Mouse (Mus musculus) lung, embryonic 16.5 days (tissue): ENCODE data around the gene Zcchc7. TPM values are rescaled to one million over a fixed set of nuclear protein-coding genes. Genes with fewer than 3 reads are reported as not detected.
A peak's percentile ranks its signal among the peaks of the same experiment; 100 is the strongest.

Source experiments
- ATAC-seq: fragments of 200-750 bp; cut with Nextera tagmentation; 2 replicates; pipeline ENCODE4 v1.8.0; 2017; ENCODE audit warnings: low read depth, mild to moderate bottlenecking, moderate library complexity
- H3K27ac ChIP-seq: fragments of 300-500 bp; sonication (generic); 2 replicates; pipeline ENCODE4 v1.5.1; 2014; ENCODE audit warnings: mild to moderate bottlenecking, control low read depth, low read length
- H3K27me3 ChIP-seq: fragments of 300-500 bp; sonication (generic); 2 replicates; pipeline ENCODE4 v1.6.1; 2014; ENCODE audit warnings: low read depth, low read length, mixed read lengths; ENCODE audit not compliant: control insufficient read depth, insufficient read depth
- H3K36me3 ChIP-seq: fragments of 300-500 bp; sonication (generic); 2 replicates; pipeline ENCODE4 v1.6.1; 2014; ENCODE audit warnings: low read length; ENCODE audit not compliant: control insufficient read depth, insufficient read depth
- H3K4me1 ChIP-seq: fragments of 300-500 bp; sonication (generic); replicated peaks from 2 replicates; pipeline ENCODE4 v1.6.1; 2014; ENCODE audit warnings: low read length, mixed read lengths; ENCODE audit not compliant: control insufficient read depth, insufficient read depth
- H3K4me2 ChIP-seq: fragments of 300-500 bp; sonication (generic); 2 replicates; pipeline ENCODE4 v1.6.1; 2014; ENCODE audit warnings: low read depth, low read length, control low read depth
- H3K4me3 ChIP-seq: fragments of 300-500 bp; sonication (generic); 2 replicates; pipeline ENCODE4 v1.5.1; 2014; ENCODE audit warnings: mild to moderate bottlenecking, low read length, control low read depth
- H3K9ac ChIP-seq: fragments of 300-500 bp; sonication (generic); 2 replicates; pipeline ENCODE4 v1.6.1; 2014; ENCODE audit warnings: low read length, control low read depth
- H3K9me3 ChIP-seq: fragments of 300-500 bp; sonication (generic); 2 replicates; pipeline ENCODE4 v1.6.1; 2016; ENCODE audit warnings: low read length; ENCODE audit not compliant: control insufficient read depth
- WGBS: fragments of 180-500 bp; shearing (Covaris S2); extraction: QIAGEN DNeasy Blood & Tissue Kit; methylation state at CpG from one replicate; pipeline ENCODE4 v1.1.7; 2014; 5-methylcytosine and 5-hydroxymethylcytosine counted together
- polyA plus RNA-seq: library from polyadenylated mRNA; unstranded; fragments of >200 nt; fragmentation: Nextera tagmentation; extraction: Ambion mirVana; gene quantifications from 2 replicates; pipeline ENCODE4 v1.2.1, GENCODE M21; 2015

Zcchc7 gene
- polyA plus RNA-seq, 1 experiment from 2014 or later = 36.6 TPM

DNA sequence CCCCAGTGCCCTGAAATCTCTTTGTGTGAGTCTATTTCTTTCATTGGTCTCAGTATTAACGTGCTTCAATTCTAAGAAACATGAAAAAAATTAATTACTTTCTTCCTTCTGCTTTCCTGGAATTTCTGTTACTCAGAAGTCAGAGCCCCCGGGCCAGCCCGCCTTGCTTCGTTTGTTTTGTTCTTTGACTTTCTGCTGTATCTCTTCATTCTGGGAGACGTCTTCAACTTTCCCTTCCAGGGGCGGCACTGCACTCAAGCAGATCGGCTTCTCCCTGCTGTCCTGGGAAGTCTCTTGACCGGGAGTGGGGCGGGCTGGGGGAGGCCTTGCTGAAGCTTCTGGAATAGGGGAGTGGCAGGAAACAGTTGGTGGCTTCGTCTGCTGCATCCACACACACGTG lies 207.5 kb downstream of the Zcchc7 start:
- ATAC-seq = no peak
- H3K9me3 ChIP-seq = no peaks in the 10 kb centered on the region
- no peaks in the 10 kb centered on the region for H3K4me1 ChIP-seq
- 54% methylated on average over 11 of the region's 11 CpGs for WGBS
- H3K4me3 ChIP-seq = no peak overlapping the region
- no peak overlapping the region for H3K27ac ChIP-seq
- H3K4me2 ChIP-seq = no peak overlapping the region
- H3K36me3 ChIP-seq = no peaks in the 10 kb centered on the region
- no peaks in the 10 kb centered on the region for H3K27me3 ChIP-seq
- H3K9ac ChIP-seq = no peak overlapping the region

DNA sequence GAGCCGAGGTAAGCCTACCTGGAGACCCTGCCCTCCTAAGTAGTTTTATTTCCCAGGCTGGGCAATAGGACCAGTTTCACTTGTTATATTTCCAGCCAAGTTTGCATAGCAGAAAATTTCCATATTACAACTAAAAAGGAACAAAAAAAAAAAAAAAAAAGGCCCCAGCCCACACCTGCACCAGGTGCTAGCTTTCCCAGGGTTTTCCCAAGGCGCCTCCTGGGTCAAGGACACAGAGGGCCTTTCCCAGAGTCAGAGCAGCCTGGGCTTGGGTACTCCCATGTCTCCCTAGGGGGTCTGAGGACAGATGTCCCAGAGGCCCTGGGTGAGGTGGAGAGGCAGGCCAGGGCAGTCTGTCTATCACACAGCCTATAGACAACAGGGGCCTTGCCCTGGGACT lies 209.5 kb downstream of the Zcchc7 start:
- no peak overlapping the region for H3K4me3 ChIP-seq
- no peak overlapping the region for H3K4me2 ChIP-seq
- H3K9me3 ChIP-seq = no peaks in the 10 kb centered on the region
- H3K27ac ChIP-seq = no peak overlapping the region
- H3K36me3 ChIP-seq = no peaks in the 10 kb centered on the region
- H3K9ac ChIP-seq = no peak overlapping the region
- WGBS = 77% methylated on average over 2 of the region's 2 CpGs
- H3K4me1 ChIP-seq = no peaks in the 10 kb centered on the region
- no peaks in the 10 kb centered on the region for H3K27me3 ChIP-seq
- no peak for ATAC-seq

DNA sequence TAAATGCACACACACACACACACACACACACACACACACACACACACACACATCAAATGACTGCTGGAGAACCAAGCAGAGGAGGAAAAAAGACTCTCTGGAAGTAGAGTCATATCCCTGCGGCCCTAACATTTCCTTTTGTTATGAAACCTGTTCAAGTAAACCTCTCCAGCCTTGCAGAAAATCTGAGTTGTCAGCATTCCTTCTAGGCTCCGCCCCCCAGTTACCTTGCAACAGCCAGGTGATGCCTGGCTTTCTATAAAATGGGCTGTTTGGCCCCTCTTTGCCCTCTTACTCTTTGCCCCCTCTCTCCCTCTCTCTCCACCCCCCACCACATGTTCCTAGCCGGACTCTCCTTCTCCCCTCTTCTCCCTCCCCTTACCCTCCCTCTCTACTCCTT lies 210.1 kb downstream of the Zcchc7 start:
- no peak for ATAC-seq
- H3K27me3 ChIP-seq = no peaks in the 10 kb centered on the region
- 65% methylated on average over 3 of the region's 3 CpGs for WGBS

DNA sequence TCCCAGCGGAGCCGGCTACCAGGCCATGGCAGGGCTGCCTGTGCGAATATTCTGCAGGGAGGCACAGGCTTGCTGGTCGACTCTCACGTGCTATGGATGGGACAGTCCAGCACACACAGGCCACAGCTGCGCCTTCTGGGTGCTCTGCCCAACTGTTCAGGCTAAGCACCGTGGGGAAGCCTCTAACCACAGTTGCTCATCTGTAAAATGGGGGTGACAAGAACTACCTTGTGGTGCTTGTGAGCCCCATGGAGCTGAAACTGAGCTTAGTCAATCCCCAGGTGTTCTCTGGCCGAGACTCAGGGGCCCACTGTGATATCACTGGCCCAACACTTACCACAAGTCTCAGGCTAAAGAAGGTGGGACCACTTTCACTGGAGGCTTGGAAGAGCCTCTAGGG lies 211.7 kb downstream of the Zcchc7 start:
- Histone ChIP-seq H3K9me3 (no peaks in the 10 kb centered on the region), H3K27me3 (no peaks in the 10 kb centered on the region), H3K4me2 (no peak overlapping the region), H3K36me3 (no peaks in the 10 kb centered on the region), H3K4me1 (no peaks in the 10 kb centered on the region), H3K27ac (no peak overlapping the region), H3K9ac (no peak overlapping the region), H3K4me3 (no peak overlapping the region)
- WGBS = 87% methylated on average over 8 of the region's 8 CpGs
- ATAC-seq = no peak

More for the DNA sequence above, 210.1 kb downstream of the Zcchc7 start:
- H3K9me3 ChIP-seq = no peaks in the 10 kb centered on the region
- H3K4me3 ChIP-seq = no peak overlapping the region
- H3K4me1 ChIP-seq = no peaks in the 10 kb centered on the region
- no peak overlapping the region for H3K9ac ChIP-seq
- no peak overlapping the region for H3K27ac ChIP-seq
- H3K4me2 ChIP-seq = no peak overlapping the region
- H3K36me3 ChIP-seq = no peaks in the 10 kb centered on the region

DNA sequence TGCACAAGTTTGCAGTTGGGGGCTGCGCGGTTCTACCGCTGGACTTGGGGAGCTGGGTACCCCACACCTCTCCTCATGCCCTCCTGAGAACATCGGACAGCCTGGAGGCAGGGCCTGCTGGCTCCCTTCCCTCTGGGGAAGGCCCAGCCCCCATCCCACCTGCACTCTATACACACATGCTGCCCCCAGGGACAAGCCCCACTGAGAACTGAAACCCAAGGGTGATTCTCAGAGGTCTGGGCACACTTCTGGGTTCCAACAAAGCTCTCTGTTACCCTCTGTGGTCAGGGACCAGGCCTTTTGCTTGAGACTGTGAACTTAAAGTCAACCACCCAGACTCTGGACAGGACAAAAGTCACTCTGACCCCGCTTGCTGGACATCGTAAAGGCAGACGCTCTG lies 214.4 kb downstream of the Zcchc7 start:
- Histone ChIP-seq H3K4me2 (no peak overlapping the region), H3K9me3 (no peaks in the 10 kb centered on the region), H3K4me1 (peaks cover 4% of the 10 kb centered on the region; the same call in 1 of the 2 replicates), H3K27ac (no peak overlapping the region), H3K27me3 (no peaks in the 10 kb centered on the region), H3K9ac (no peak overlapping the region), H3K36me3 (no peaks in the 10 kb centered on the region), H3K4me3 (no peak overlapping the region)
- 87% methylated on average over 7 of the region's 7 CpGs for WGBS
- no peak for ATAC-seq

DNA sequence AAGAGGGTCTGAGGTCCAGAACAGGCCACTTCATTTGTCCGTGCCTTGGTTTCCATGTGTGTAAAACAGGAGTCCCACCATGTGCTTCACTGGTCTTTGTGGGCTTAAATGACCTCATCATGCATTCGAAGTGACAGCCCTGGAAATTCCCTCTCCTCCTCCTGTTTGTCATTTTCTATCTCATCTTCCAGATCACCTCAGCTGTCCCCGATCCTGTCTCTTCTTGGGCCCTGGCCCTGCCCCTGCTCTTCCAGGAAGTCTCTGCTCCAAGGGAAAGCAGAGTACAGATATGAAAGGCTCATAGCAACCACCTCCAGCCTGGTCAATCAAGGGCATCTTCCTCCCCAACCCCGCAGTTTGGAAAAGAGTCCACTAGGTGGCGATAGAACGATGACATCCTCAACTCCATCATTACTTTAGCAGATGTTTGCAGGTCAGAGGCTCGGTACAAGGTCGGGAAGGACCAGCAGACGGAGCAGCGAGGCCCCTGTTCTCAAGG lies 215.0 kb downstream of the Zcchc7 start:
- Histone ChIP-seq H3K4me2 (no peak overlapping the region), H3K4me3 (no peak overlapping the region), H3K27me3 (no peaks in the 10 kb centered on the region), H3K9me3 (no peaks in the 10 kb centered on the region), H3K27ac (no peak overlapping the region), H3K4me1 (peaks cover 4% of the 10 kb centered on the region; the same call in 1 of the 2 replicates), H3K36me3 (no peaks in the 10 kb centered on the region), H3K9ac (no peak overlapping the region)
- ATAC-seq = no peak
- 19% methylated on average over 10 of the region's 10 CpGs for WGBS

DNA sequence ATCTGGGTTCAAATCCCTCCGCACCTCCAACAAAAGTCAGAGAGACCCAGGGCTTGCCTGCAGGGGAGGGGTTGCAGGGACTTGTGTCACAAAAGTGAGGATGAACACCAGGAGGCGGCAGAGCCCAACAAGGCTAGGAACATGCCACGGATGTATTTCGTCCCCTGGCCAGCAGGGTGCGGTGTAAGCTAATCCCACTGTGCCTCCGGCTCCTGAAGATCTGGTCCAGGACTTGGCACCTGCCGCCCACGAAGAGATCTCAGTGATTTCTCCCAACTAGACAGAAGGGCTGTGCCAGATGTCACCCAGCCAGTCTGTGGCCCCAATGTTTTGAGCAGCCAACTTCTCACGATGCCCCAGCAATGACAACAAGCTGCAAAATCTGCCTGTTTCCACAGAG lies 217.8 kb downstream of the Zcchc7 start:
- peak overlapping the region; percentile 18 for H3K4me3 ChIP-seq
- no peaks in the 10 kb centered on the region for H3K36me3 ChIP-seq
- no peaks in the 10 kb centered on the region for H3K27me3 ChIP-seq
- no peak overlapping the region for H3K9ac ChIP-seq
- peak overlapping the region; percentile 46 for H3K4me2 ChIP-seq
- WGBS = 13% methylated on average over 9 of the region's 9 CpGs
- H3K27ac ChIP-seq = no peak overlapping the region
- no peaks in the 10 kb centered on the region for H3K9me3 ChIP-seq
- peaks cover 4% of the 10 kb centered on the region; the same call in 1 of the 2 replicates for H3K4me1 ChIP-seq
- peak; percentile 65 for ATAC-seq

DNA sequence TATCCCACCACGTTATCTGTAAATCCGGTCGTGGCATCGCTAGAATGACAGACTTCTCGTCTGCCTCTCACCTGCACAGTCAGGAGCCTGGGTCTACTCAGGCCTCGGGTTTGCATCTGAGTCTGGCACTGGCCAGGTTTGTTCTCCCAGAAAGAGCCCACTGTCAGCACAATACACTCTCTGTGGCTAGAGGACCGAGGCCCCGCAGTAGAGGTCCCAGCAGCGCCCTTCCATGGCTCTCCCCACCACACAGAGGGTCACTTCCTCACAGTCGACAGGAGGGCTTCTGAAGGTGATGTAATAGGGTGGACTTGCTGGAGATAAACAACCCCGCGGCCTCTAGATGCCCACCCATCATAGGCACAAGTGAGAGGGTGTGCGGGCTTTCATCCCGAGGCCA lies 218.2 kb downstream of the Zcchc7 start:
- WGBS = 41% methylated on average over 14 of the region's 14 CpGs
- peaks cover 4% of the 10 kb centered on the region; the same call in 1 of the 2 replicates for H3K4me1 ChIP-seq
- H3K4me3 ChIP-seq = peak overlapping the region; percentile 18
- no peak overlapping the region for H3K27ac ChIP-seq
- H3K27me3 ChIP-seq = no peaks in the 10 kb centered on the region
- H3K9me3 ChIP-seq = no peaks in the 10 kb centered on the region
- peak overlapping the region; percentile 46 for H3K4me2 ChIP-seq
- no peak overlapping the region for H3K9ac ChIP-seq
- no peaks in the 10 kb centered on the region for H3K36me3 ChIP-seq
- ATAC-seq = 0 out of 2 replicates have a peak, but pooled peaks have one; percentile 21

DNA sequence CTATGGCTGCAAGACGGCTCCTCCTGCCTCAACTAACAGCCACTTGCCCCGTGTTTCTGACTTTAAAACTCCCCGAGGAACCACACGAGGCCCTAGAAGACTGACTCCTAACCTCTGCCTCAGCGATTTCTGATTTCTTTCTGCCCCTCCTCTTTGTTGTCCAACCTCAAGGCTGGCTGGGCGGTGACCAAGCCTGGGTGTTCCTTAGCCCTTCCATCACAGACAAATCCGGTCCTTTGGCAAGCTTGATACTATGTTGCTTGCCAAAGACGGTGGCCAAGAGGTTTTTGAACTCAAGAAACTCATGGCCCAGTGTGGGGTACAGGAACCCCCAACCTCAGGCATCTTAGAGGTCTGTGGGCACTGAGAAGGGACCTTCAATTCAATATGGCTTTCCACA lies 218.7 kb downstream of the Zcchc7 start:
- ATAC-seq = 0 out of 2 replicates have a peak, but pooled peaks have one; percentile 5
- Histone ChIP-seq H3K4me2 (no peak overlapping the region), H3K27me3 (no peaks in the 10 kb centered on the region), H3K4me1 (peaks cover 4% of the 10 kb centered on the region; the same call in 1 of the 2 replicates), H3K4me3 (no peak overlapping the region), H3K9ac (no peak overlapping the region), H3K36me3 (no peaks in the 10 kb centered on the region), H3K27ac (no peak overlapping the region), H3K9me3 (no peaks in the 10 kb centered on the region)
- WGBS = 75% methylated on average over 8 of the region's 8 CpGs
